ENCODE assay signal across 19 mouse cellular contexts in the genomic region with DNA sequence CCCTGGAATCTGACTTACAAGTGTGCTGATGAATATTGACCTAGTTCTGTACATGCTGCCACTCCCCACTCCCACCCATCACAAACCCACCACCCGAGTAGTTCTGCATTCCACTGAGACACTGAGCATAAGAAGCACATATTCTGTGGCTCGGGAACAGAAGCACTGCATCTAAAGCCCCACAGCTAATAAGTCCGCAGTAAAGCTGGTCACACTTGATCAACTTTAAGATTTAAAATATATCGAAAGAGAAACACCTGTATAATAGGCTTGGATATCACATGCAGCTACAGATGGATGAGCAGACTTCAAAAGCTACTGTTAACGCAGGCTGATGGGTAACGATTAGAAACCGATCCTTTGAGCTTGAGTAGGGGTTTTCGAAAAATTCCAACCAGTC.
"Had no signal": no experiment of that assay in that cellular context is flagged by ENCODE, and none has a peak within 500 bp of the region (broad histone marks: within the 10 kb centered on the region; RNA-seq: fewer than 3 reads in every experiment).

No protein-coding gene starts in this region.

- H3K9me3 ChIP-seq: limb, embryonic 10.5 days; limb, embryonic 13.5 days; liver, embryonic 12.5 days; liver, embryonic 15.5 days; lung, embryonic 15.5 days had no signal

- H3K27me3 ChIP-seq: limb, embryonic 13.5 days; liver, embryonic 12.5 days; liver, embryonic 15.5 days; lung, embryonic 15.5 days had no signal

- H3K4me1 ChIP-seq: limb, embryonic 10.5 days; limb, embryonic 13.5 days; liver, embryonic 12.5 days; liver, embryonic 15.5 days; lung, embryonic 15.5 days had no signal

- H3K36me3 ChIP-seq: limb, embryonic 10.5 days; limb, embryonic 13.5 days; liver, embryonic 12.5 days; liver, embryonic 15.5 days; lung, embryonic 15.5 days had no signal

- DNase-seq: kidney, adult 8-10 months; kidney, postnatal 10 days; layer of hippocampus, adult 9-11 months; liver; lung, adult 18-20 months; lung, postnatal 10 days; lung, postnatal 4 days; right cerebral cortex, postnatal 25 days; spleen, adult 18-20 months; thymus, adult 2 months; thymus, postnatal 14 days; thymus, postnatal 4 days had no signal

- H3K4me3 ChIP-seq: layer of hippocampus, adult 2 months; limb, embryonic 10.5 days; limb, embryonic 13.5 days; liver, embryonic 12.5 days; liver, embryonic 15.5 days; lung, embryonic 15.5 days had no signal

- ATAC-seq: intestine, postnatal 0 days; liver, embryonic 12.5 days had no signal

- H3K4me2 ChIP-seq: limb, embryonic 13.5 days; liver, embryonic 12.5 days; liver, embryonic 15.5 days; lung, embryonic 15.5 days had no signal

- H3K27ac ChIP-seq: layer of hippocampus, adult 2 months; limb, embryonic 10.5 days; limb, embryonic 13.5 days; liver, embryonic 12.5 days; liver, embryonic 15.5 days; lung, embryonic 15.5 days had no signal

- H3K9ac ChIP-seq: limb, embryonic 13.5 days; liver, embryonic 12.5 days; liver, embryonic 15.5 days; lung, embryonic 15.5 days had no signal
